ENCODE assay signal across 8 mouse cellular contexts in genomic region chr19:10341817-10342439, GRCm38 (mm10). TPM values are rescaled to one million over a fixed set of nuclear protein-coding genes. Genes with fewer than 3 reads are reported as not detected.
DNase-seq lines count a peak whose midpoint lies in the region; TF ChIP-seq lines count a peak whose summit lies in the region.

No protein-coding gene starts in this region.

- H3K4me1 ChIP-seq in olfactory bulb, adult 2 months (ENCODE audit: control insufficient read depth, insufficient read depth, low read length) = peaks cover 19% of the 10 kb centered on the region

- peak overlapping the region; percentile 58 for H3K27ac ChIP-seq in olfactory bulb, adult 2 months (ENCODE audit: insufficient read depth, low read depth, low read length)

- intact Hi-C loops in heart, postnatal 25 days (cut with DNase I) = loop anchor here (2.0 kb wide), 1 partner anchor 49 kb away; no protein-coding TSS in a partner anchor
- intact Hi-C loops in left cerebral cortex, postnatal 14 days (cut with DNase I) = loop anchor here (2.0 kb wide), 1 partner anchor 47 kb away; the partner anchor contains the start of gene Syt7

- no peak for TF ChIP-seq CTCF in olfactory bulb, adult 2 months (IDR thresholded peaks at IDR 0.05; ENCODE audit: insufficient read depth, low read depth, low read length)

- no peak overlapping the region for H3K4me3 ChIP-seq in olfactory bulb, adult 2 months (ENCODE audit: insufficient read depth, low read depth, low read length)

- peak; percentile 69 for DNase-seq in MN1 (ENCODE audit: low spot score)
- DNase-seq in adrenal gland, postnatal 4 days (ENCODE audit: low spot score in 2 of 2) = peak; percentile 25 to 55
- DNase-seq in frontal cortex, adult 2 months (ENCODE audit: extremely low spot score in 1 of 2, low spot score in 1 of 2) = peak; percentile 57 to 84
- DNase-seq in heart, postnatal 25 days (ENCODE audit: low spot score) = peak; percentile 24
- peak; percentile 84 to 88 for DNase-seq in left cerebral cortex, postnatal 14 days (ENCODE audit: low spot score in 2 of 2)
- no peak for DNase-seq in T-cell, adult 2 months (ENCODE audit: low spot score)
- DNase-seq in thymus, postnatal 10 days (ENCODE audit: low spot score in 2 of 2) = no peak

- TF ChIP-seq POLR2A in olfactory bulb, adult 2 months (IDR thresholded peaks at IDR 0.05; ENCODE audit: insufficient read depth, low read depth, low read length) = no peak

- WGBS in olfactory bulb, adult 2 months = 28% methylated on average over 12 of the region's 12 CpGs

RNA-seq across cellular contexts. Expression of gene Dagla, which starts 37.3 kb away (rescaled TPM):
- 1 to 10 TPM; 5.2 to 6.4 TPM for total RNA-seq in adrenal gland, postnatal 4 days (2021)
- 46.8 and 52.7 TPM in 2 replicates for polyA plus RNA-seq in frontal cortex, adult 2 months (2012; rRNA removed)
- total RNA-seq in heart, postnatal 25 days (2021) = 1 to 10 TPM; 3.2 to 3.3 TPM
- 10 to 100 TPM; 84.2 to 85.4 TPM for total RNA-seq in left cerebral cortex, postnatal 14 days (2021)
- not detected in 2 replicates for polyA plus RNA-seq in olfactory bulb, adult 2 months (2012; ENCODE audit: insufficient read depth, insufficient read length, low replicate concordance, missing spikeins)

RNA-seq across cellular contexts. Expression of gene Syt7, which starts 47.0 kb away (rescaled TPM):
- total RNA-seq in adrenal gland, postnatal 4 days (2021) = 10 to 100 TPM; 46.1 to 47.4 TPM
- polyA plus RNA-seq in frontal cortex, adult 2 months (2012; rRNA removed) = 187 and 212 TPM in 2 replicates
- 10 to 100 TPM; 45.8 to 47.0 TPM for total RNA-seq in heart, postnatal 25 days (2021)
- total RNA-seq in left cerebral cortex, postnatal 14 days (2021) = 100 to 1,000 TPM; 279 to 314 TPM
- polyA plus RNA-seq in olfactory bulb, adult 2 months (2012; ENCODE audit: insufficient read depth, insufficient read length, low replicate concordance, missing spikeins) = 69.0 TPM in 1 of 2 replicates, not detected in the other

Comparison
In these comparisons a context has a peak if more than half of its experiments do, and no peak if none do; other contexts are left out.
1. DNase-seq: peak in MN1 (single experiment), adrenal gland, postnatal 4 days (2 of 2), frontal cortex, adult 2 months (2 of 2), heart, postnatal 25 days (single experiment) and left cerebral cortex, postnatal 14 days (2 of 2); none in T-cell, adult 2 months (single experiment) and thymus, postnatal 10 days (0 of 2).
2. RNA of gene Dagla, which starts 37.3 kb away (total RNA-seq): 84.2 to 85.4 TPM in left cerebral cortex, postnatal 14 days; 5.2 to 6.4 TPM in adrenal gland, postnatal 4 days and 3.2 to 3.3 TPM in heart, postnatal 25 days; every median in the first group is over 10 times any median in the second.
3. RNA of gene Syt7, which starts 47.0 kb away (total RNA-seq): 279 to 314 TPM in left cerebral cortex, postnatal 14 days; 46.1 to 47.4 TPM in adrenal gland, postnatal 4 days and 45.8 to 47.0 TPM in heart, postnatal 25 days; every median in the first group is over 4 times any median in the second.